Mouse (Mus musculus) lung, postnatal 36 days (tissue): ENCODE results near the gene Nudt22.
"Not testable (repeated sequence)": the region's sequence is repeated elsewhere in the genome, so short reads cannot be mapped to it uniquely, and the experiment has no call there.

ENCODE experiments used
- DNase-seq: peaks from one replicate; pipeline ENCODE4 v3.0.0; 2022; ENCODE audit warnings: mixed read lengths

Nudt22 gene

GRCm38 (mm10) chr19:6994489-6994888 lies 1.4 kb downstream of the Nudt22 start:
- DNase-seq: no peak

- DNase-seq: no peak
Measured at GRCm38 (mm10) chr19:6994002-6994401, 1.9 kb downstream of the Nudt22 start.

GRCm38 (mm10) chr19:6993011-6993770 lies 2.7 kb downstream of the Nudt22 start:
- no peak for DNase-seq

- DNase-seq: peak; percentile 99
Measured at GRCm38 (mm10) chr19:6992011-6992858, 3.7 kb downstream of the Nudt22 start, which contains the start of gene Dnajc4. Gene Dnajc4 (minus strand): TSS chr19:6992572.

- DNase-seq: not testable (repeated sequence)
Measured at GRCm38 (mm10) chr19:6991166-6991565, 4.8 kb downstream of the Nudt22 start.

- DNase-seq: no peak
Measured at GRCm38 (mm10) chr19:6990712-6991111, 5.2 kb downstream of the Nudt22 start.

GRCm38 (mm10) chr19:6989251-6989650 lies 6.7 kb downstream of the Nudt22 start:
- DNase-seq: no peak

- no peak for DNase-seq
Measured at GRCm38 (mm10) chr19:6987904-6988285, 8.0 kb downstream of the Nudt22 start.

GRCm38 (mm10) chr19:6987061-6987903 lies 8.6 kb downstream of the Nudt22 start, which contains the start of gene Vegfb:
Gene Vegfb (minus strand): TSS chr19:6987651.
- peak; percentile 55 for DNase-seq

GRCm38 (mm10) chr19:6985951-6986708 lies 9.8 kb downstream of the Nudt22 start:
- no peak for DNase-seq

- no peak for DNase-seq
Measured at GRCm38 (mm10) chr19:6985300-6985699, 10.6 kb downstream of the Nudt22 start.

GRCm38 (mm10) chr19:6983621-6984020 lies 12.3 kb downstream of the Nudt22 start:
- no peak for DNase-seq

- DNase-seq: no peak
Measured at GRCm38 (mm10) chr19:6981465-6981864, 14.5 kb downstream of the Nudt22 start.

- DNase-seq: peak; percentile 99
Measured at GRCm38 (mm10) chr19:6980381-6981093, 15.4 kb downstream of the Nudt22 start, which contains the start of gene Fkbp2. Gene Fkbp2 (minus strand): TSS chr19:6980501.

- DNase-seq: peak; percentile 100
Measured at GRCm38 (mm10) chr19:6979486-6980380, 16.2 kb downstream of the Nudt22 start.

GRCm38 (mm10) chr19:6979001-6979479 lies 16.9 kb downstream of the Nudt22 start:
- DNase-seq: no peak

GRCm38 (mm10) chr19:6978639-6978974 lies 17.3 kb downstream of the Nudt22 start:
- DNase-seq: no peak

GRCm38 (mm10) chr19:6977759-6978638 lies 17.9 kb downstream of the Nudt22 start:
- DNase-seq: no peak
